Mouse (Mus musculus) brain, embryonic 14.5 days (tissue): ENCODE measurements at regions not wholly inside any gene's neighbourhood (a gene's known extent, or its start where the extent isn't known, plus 50 kb on each side); places are given as distances from the start of the nearest gene placed in this dataset.

Experiments used
- CTCF ChIP-seq: fragments of 200-500 bp; IDR thresholded peaks from 2 replicates; pipeline ENCODE4 v1.5.1; 2012; ENCODE audit warnings: inconsistent platforms, mild to moderate bottlenecking, moderate library complexity, borderline replicate concordance; ENCODE audit not compliant: insufficient read depth, insufficient read length; ENCODE audit errors: extremely low read depth
- POLR2A ChIP-seq: fragments of 200-500 bp; IDR thresholded peaks from 2 replicates; pipeline ENCODE4 v1.6.1; 2012; ENCODE audit warnings: mild to moderate bottlenecking, inconsistent platforms, borderline replicate concordance; ENCODE audit not compliant: poor library complexity, insufficient read depth, insufficient read length, severe bottlenecking; ENCODE audit errors: extremely low read depth

- TF ChIP-seq CTCF, result no peak
- TF ChIP-seq POLR2A, result no peak
Observed at GRCm38 (mm10) chr12:48826300-48826699, 556.2 kb upstream of the Foxg1 start.
